Mouse (Mus musculus): ENCODE measurements at regions not wholly inside any gene's neighbourhood (a gene's known extent, or its start where the extent isn't known, plus 50 kb on each side); places are given as distances from the start of the nearest gene placed in this dataset.

GRCm38 (mm10) chrX:77443852-77444492 lies 66.8 kb upstream of the Tbl1x start:
- no peak for DNase-seq

GRCm38 (mm10) chrX:77446755-77447154 lies 64.1 kb upstream of the Tbl1x start:
- DNase-seq, result no peak

GRCm38 (mm10) chrX:77451977-77452675 lies 58.7 kb upstream of the Tbl1x start:
- no peak for DNase-seq
